Mouse (Mus musculus) intestine, embryonic 14.5 days (tissue): ENCODE results near the gene Ddx56. TPM values are rescaled to one million over a fixed set of nuclear protein-coding genes. Genes with fewer than 3 reads are reported as not detected.
"Not testable (repeated sequence)": the region's sequence is repeated elsewhere in the genome, so short reads cannot be mapped to it uniquely, and the experiment has no call there.

Source experiments
- ATAC-seq: fragments of 200-750 bp; cut with Nextera tagmentation; replicated peaks from 2 replicates; pipeline ENCODE4 v1.8.0; 2017; ENCODE audit warnings: low read depth, moderate number of reproducible peaks, moderate TSS enrichment, moderate library complexity; ENCODE audit not compliant: low FRiP score, low TSS enrichment
- DNase-seq: peaks from one replicate; pipeline ENCODE4 v3.0.0-alpha.2; 2018; ENCODE audit warnings: low spot score
- H3K27ac ChIP-seq: fragments of 300-500 bp; sonication (generic); 2 replicates; pipeline ENCODE4 v1.5.1; 2014; ENCODE audit warnings: low read depth, mild to moderate bottlenecking, control low read depth
- H3K27me3 ChIP-seq: fragments of 300-500 bp; sonication (generic); replicated peaks from 2 replicates; pipeline ENCODE4 v1.6.1; 2014; ENCODE audit warnings: low read length, control low read depth; ENCODE audit not compliant: control insufficient read depth, insufficient read depth
- H3K36me3 ChIP-seq: fragments of 300-500 bp; sonication (generic); 2 replicates; pipeline ENCODE4 v1.6.1; 2014; ENCODE audit warnings: low read length, control low read depth; ENCODE audit not compliant: control insufficient read depth, insufficient read depth
- H3K4me1 ChIP-seq: fragments of 300-500 bp; sonication (generic); replicated peaks from 2 replicates; pipeline ENCODE4 v1.6.1; 2014; ENCODE audit warnings: low read length, control low read depth, mixed read lengths; ENCODE audit not compliant: control insufficient read depth, insufficient read depth
- H3K4me2 ChIP-seq: fragments of 300-500 bp; sonication (generic); 2 replicates; pipeline ENCODE4 v1.6.1; 2014; ENCODE audit warnings: low read length
- H3K4me3 ChIP-seq: fragments of 300-500 bp; sonication (generic); 2 replicates; pipeline ENCODE4 v1.5.1; 2014; ENCODE audit warnings: low read depth, low read length, control low read depth, mixed read lengths
- H3K9ac ChIP-seq: fragments of 300-500 bp; sonication (generic); 2 replicates; pipeline ENCODE4 v1.6.1; 2014; ENCODE audit warnings: mild to moderate bottlenecking, low read length
- H3K9me3 ChIP-seq: fragments of 300-500 bp; sonication (generic); 2 replicates; pipeline ENCODE4 v1.6.1; 2016; ENCODE audit warnings: low read length, control low read depth; ENCODE audit not compliant: control insufficient read depth
- WGBS: fragments of 180-500 bp; shearing (Covaris S2); extraction: QIAGEN DNeasy Blood & Tissue Kit; methylation state at CpG from one replicate; pipeline ENCODE4 v1.1.7; 2014; 5-methylcytosine and 5-hydroxymethylcytosine counted together
- polyA plus RNA-seq: library from polyadenylated mRNA; unstranded; fragments of >200 nt; fragmentation: Nextera tagmentation; extraction: Ambion mirVana; gene quantifications from 2 replicates; pipeline ENCODE4 v1.2.1, GENCODE M21; 2014

Gene Ddx56
- polyA plus RNA-seq, 1 experiment from 2014 or later = 111 TPM

DNA sequence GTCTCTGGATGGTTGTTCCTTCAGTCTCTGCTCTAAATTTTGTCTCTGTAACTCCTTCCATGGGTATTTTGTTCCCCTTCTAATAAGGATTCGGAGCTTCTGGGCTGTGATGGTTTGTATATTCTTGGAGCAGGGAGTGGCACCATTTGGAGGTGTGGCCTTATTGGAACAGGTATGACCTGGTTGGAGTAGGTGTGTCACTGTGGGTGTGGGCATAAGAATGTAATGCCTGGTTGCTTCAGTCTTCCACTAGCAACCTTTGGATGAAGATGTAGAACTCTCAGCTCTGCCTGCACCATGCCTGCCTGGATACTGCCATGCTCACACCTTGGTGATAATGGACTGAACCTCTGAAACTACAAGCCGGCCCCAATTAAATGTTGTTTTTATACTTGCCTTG is 13.0 kb downstream of the Ddx56 start:
- not testable (repeated sequence) for DNase-seq, H3K9me3 ChIP-seq, H3K4me1 ChIP-seq, H3K4me2 ChIP-seq, ATAC-seq, H3K27ac ChIP-seq, H3K27me3 ChIP-seq, H3K4me3 ChIP-seq, H3K9ac ChIP-seq
- peaks cover 19% of the 10 kb centered on the region for H3K36me3 ChIP-seq
- WGBS = 84% methylated on average over 2 of the region's 2 CpGs

DNA sequence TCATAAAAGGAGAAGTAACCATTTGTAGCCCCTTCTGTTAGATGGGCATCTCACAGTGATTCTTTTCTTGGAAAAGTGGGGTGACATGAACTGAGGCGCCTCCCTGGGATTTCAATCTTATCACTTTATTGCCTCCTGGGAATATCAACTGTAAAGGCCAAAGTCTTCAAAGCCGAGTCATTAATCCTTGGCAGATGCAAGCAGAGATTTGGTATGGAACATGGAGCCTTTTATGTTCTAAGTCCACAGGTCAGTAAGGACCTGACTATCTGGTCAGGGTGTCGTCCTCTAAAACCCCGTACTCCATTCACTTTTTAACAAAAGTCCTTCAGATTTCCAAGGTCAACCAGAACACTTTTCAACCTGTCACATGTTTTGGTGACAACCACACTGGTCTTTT is 14.7 kb downstream of the Ddx56 start:
- no peaks in the 10 kb centered on the region for H3K27me3 ChIP-seq
- H3K9ac ChIP-seq = no peak overlapping the region
- H3K27ac ChIP-seq = no peak overlapping the region
- no peak overlapping the region for H3K4me2 ChIP-seq
- no peak overlapping the region for H3K4me3 ChIP-seq
- WGBS = 82% methylated on average over 4 of the region's 4 CpGs
- ATAC-seq = no peak
- 0 out of 2 replicates have a peak, but pooled peaks cover 2% of the 10 kb centered on the region for H3K36me3 ChIP-seq
- no peaks in the 10 kb centered on the region for H3K4me1 ChIP-seq
- no peaks in the 10 kb centered on the region for H3K9me3 ChIP-seq
- no peak for DNase-seq

DNA sequence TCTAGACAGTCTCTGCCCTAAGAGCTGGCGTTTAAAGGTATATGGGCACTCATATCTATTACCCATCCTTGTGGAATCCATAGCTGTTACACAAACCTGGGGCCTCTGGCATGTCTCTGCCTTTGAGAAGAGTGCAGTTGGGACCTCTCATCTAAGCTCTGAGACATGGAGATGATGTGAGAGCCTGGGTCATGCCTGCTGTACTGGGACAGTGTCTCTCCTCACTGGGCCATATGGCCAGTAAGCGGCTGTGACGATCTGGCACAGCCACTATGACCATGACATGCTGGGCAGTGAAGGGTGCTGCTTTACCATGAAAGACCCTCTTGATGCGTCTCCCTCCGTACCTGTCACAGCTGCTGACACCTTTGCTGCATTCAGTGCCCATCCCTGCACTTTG is 15.3 kb downstream of the Ddx56 start:
- Histone ChIP-seq H3K27ac (no peak overlapping the region), H3K4me3 (no peak overlapping the region), H3K9ac (no peak overlapping the region), H3K4me1 (no peaks in the 10 kb centered on the region), H3K4me2 (no peak overlapping the region), H3K27me3 (no peaks in the 10 kb centered on the region), H3K9me3 (no peaks in the 10 kb centered on the region), H3K36me3 (no peaks in the 10 kb centered on the region)
- DNase-seq (no peak), ATAC-seq (no peak)
- WGBS = 89% methylated on average over 5 of the region's 5 CpGs

DNA sequence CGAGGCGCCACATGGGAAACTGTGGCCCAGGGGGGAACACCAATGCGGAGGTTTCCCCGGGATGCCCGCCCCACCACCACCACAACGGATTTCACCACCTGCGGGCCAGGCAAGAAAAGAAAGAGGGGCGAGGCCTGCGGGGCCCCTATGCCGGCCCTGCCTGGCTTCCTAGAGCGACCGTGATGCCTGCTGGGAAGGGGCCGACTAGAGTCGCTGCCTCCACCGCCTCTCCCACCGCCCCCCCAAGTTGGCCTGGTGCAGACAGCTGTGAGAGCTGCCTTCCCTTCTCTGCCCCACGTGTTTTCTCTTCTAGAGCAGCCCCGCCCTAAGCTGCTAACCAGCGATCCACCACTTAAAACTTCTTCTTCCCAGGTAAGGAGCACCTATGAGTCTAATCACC is 22.9 kb downstream of the Ddx56 start:
- no peak for DNase-seq
- Histone ChIP-seq H3K4me1 (no peaks in the 10 kb centered on the region), H3K9me3 (no peaks in the 10 kb centered on the region), H3K27ac (no peak overlapping the region), H3K27me3 (no peaks in the 10 kb centered on the region), H3K4me2 (no peak overlapping the region), H3K36me3 (no peaks in the 10 kb centered on the region), H3K4me3 (no peak overlapping the region), H3K9ac (no peak overlapping the region)
- 58% methylated on average over 16 of the region's 19 CpGs for WGBS
- no peak for ATAC-seq

DNA sequence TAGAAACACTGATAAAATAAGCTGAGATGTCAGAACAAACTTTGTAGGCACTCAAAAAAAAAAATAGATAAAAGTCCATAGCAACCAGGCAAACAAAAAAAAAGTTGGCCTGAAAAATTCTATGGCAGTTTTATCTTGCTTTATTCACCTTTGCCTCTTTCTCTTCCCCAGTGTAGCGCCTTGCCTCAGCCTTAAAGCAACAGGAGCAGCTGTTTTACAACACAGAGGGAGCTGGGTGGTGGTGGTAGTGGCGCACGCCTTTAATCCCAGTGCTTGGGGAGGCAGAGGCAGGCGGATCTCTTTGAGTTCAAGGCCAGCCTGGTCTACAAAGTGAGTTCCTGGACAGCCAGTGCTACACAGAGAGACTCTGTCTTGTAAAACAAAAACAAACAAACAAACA is 34.5 kb downstream of the Ddx56 start:
- ATAC-seq (no peak), DNase-seq (no peak)
- Histone ChIP-seq H3K4me3 (no peak overlapping the region), H3K4me2 (no peak overlapping the region), H3K9ac (no peak overlapping the region), H3K9me3 (0 out of 2 replicates have a peak, but pooled peaks cover 3% of the 10 kb centered on the region), H3K36me3 (no peaks in the 10 kb centered on the region), H3K27me3 (no peaks in the 10 kb centered on the region), H3K27ac (no peak overlapping the region), H3K4me1 (no peaks in the 10 kb centered on the region)
- WGBS = 87% methylated on average over 4 of the region's 4 CpGs

DNA sequence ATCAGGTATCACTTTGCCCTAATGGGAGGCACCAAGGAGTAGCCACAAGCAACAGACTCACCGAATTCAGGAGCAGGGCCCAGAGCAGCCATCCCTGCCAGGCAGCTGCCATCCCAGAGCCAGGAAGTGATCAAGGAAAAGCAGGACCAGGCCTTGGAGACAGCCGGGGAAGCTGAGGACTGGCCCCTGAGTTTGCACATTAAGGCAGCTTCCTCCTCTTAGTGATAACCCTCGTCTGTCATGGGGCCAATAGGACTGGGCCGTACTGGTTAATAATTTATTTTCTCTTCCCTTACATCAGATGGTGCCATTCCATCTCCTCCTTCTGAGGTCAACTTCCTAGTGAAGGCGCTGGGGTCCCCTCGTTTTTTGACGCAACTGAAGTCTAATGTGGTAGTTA is 37.6 kb downstream of the Ddx56 start, which contains the start of gene Npc1l1:
TSS of gene Npc1l1 (minus strand) at position 132 of the 400 bp plus-strand sequence.
- WGBS = 70% methylated on average over 7 of the region's 7 CpGs
- Histone ChIP-seq H3K36me3 (no peaks in the 10 kb centered on the region), H3K4me2 (no peak within 1 kb of the TSS), H3K9ac (no peak within 1 kb of the TSS), H3K27me3 (no peaks in the 10 kb centered on the region), H3K4me1 (no peaks in the 10 kb centered on the region), H3K27ac (no peak within 1 kb of the TSS), H3K9me3 (0 out of 2 replicates have a peak, but pooled peaks cover 3% of the 10 kb centered on the region), H3K4me3 (no peak within 1 kb of the TSS)
- no peak for DNase-seq
- no peak for ATAC-seq

DNA sequence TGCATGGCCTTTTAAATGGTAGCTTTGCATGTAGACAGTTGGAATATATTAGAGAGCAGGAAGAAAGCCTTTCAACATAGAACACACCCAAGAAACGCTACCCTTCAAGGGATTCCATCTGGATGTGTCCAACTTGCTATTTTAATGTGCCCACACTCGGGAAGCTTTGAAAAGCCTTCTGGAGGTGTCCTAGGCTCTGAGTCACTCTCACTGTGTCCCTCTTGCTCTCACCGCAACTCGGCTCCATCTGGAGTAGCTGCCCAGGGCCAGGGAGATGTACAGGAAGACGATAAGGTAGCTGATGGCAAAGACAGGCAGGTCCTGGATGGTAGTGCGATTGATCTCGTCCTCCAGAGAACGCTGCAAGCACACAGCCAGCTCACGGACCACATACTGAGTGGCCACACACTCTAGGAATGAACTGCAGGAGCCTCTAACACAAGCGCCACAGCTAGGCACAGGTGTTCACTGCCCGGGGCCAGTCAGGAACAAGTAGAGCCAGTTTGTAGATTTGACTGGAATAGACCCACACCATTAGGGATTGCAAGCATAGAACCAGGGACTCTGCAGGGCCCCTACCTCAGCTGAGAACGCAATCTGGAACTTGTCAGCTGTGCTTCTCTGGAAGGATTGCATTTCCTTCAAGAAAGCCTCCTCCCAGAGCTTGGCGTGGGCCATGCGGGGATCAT is 42.9 kb downstream of the Ddx56 start:
- Histone ChIP-seq H3K36me3 (no peaks in the 10 kb centered on the region), H3K4me1 (no peaks in the 10 kb centered on the region), H3K9ac (no peak overlapping the region), H3K4me3 (no peak overlapping the region), H3K27me3 (no peaks in the 10 kb centered on the region), H3K27ac (no peak overlapping the region), H3K4me2 (no peak overlapping the region), H3K9me3 (no peaks in the 10 kb centered on the region)
- no peak for ATAC-seq
- 79% methylated on average over 14 of the region's 14 CpGs for WGBS
- DNase-seq = no peak

DNA sequence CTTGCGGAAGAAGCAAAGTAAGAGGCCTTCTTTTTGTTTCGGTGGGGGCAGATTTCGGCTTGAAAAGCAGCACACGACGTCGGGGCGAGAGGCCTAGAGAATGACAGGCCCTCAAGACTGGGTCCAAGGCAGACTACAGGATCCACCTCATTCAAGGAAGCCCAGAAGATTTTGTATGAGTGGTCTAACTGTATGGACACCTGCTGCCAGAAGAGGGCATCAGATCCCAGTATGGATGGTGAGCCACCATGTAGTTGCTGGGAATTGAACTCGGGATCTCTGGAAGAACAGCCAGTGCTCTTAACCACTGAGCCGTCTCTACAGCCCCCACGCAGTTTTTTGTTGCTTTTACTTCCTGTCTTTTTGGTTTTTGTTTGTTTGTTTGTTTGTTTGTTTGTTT is 45.4 kb downstream of the Ddx56 start:
- H3K27me3 ChIP-seq = no peaks in the 10 kb centered on the region
- H3K36me3 ChIP-seq = no peaks in the 10 kb centered on the region
- DNase-seq = no peak
- no peaks in the 10 kb centered on the region for H3K9me3 ChIP-seq
- H3K4me2 ChIP-seq = no peak overlapping the region
- no peaks in the 10 kb centered on the region for H3K4me1 ChIP-seq
- H3K9ac ChIP-seq = no peak overlapping the region
- no peak overlapping the region for H3K27ac ChIP-seq
- ATAC-seq = no peak
- 96% methylated on average over 10 of the region's 10 CpGs for WGBS
- no peak overlapping the region for H3K4me3 ChIP-seq

DNA sequence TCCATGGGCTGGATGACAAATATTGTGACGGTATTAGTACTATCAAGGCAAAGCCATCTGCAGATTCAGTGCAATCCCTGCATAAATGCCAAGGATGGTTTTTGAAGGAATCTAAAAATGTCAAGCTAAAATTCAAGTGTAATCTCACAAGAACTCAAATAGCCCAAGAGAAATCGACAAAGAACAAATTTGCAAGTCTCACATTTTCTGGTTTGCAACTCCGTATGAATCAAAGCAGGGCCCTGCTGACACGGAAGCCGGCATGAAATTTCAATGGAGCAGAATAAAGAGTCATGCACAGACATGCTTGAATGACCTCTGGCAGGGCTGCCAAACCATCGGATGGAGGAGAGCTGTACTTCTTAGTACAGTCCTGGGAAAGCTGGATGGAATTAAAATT is 47.6 kb downstream of the Ddx56 start:
- 88% methylated on average over 6 of the region's 6 CpGs for WGBS
- no peaks in the 10 kb centered on the region for H3K9me3 ChIP-seq
- ATAC-seq (no peak), DNase-seq (no peak)
- no peak overlapping the region for H3K9ac ChIP-seq
- no peaks in the 10 kb centered on the region for H3K27me3 ChIP-seq
- H3K4me3 ChIP-seq = no peak overlapping the region
- no peak overlapping the region for H3K27ac ChIP-seq
- no peaks in the 10 kb centered on the region for H3K4me1 ChIP-seq
- no peak overlapping the region for H3K4me2 ChIP-seq
- no peaks in the 10 kb centered on the region for H3K36me3 ChIP-seq
